In genomic region chr10:109928547-109929318, GRCm38 (mm10) we compare ENCODE assay signal across 14 mouse cellular contexts.
A peak's percentile ranks its signal among the peaks of the same experiment; 100 is the strongest.
DNase-seq lines count a peak whose midpoint lies in the region; ATAC-seq lines count a peak whose summit lies in the region.
"Had no signal": no experiment of that assay in that cellular context is flagged by ENCODE, and none has a peak within 500 bp of the region (broad histone marks: within the 10 kb centered on the region; RNA-seq: fewer than 3 reads in every experiment).

No protein-coding gene starts in this region.

- 34% methylated on average over 8 of the region's 8 CpGs for WGBS in midbrain, embryonic 11.5 days
- WGBS in midbrain, embryonic 16.5 days: 24% methylated on average over 8 of the region's 8 CpGs
- 52% methylated on average over 8 of the region's 8 CpGs for WGBS in forebrain, embryonic 12.5 days

- no peak overlapping the region for H3K4me2 ChIP-seq in midbrain, embryonic 11.5 days
- H3K4me2 ChIP-seq in midbrain, embryonic 16.5 days (ENCODE audit: low read length): no peak overlapping the region
- H3K4me2 ChIP-seq in forebrain, embryonic 12.5 days: no peak overlapping the region
- H3K4me2 ChIP-seq: limb, embryonic 12.5 days; neural tube, embryonic 12.5 days had no signal

- H3K9me3 ChIP-seq in midbrain, embryonic 11.5 days (ENCODE audit: control insufficient read depth, low read length): no peaks in the 10 kb centered on the region
- no peaks in the 10 kb centered on the region for H3K9me3 ChIP-seq in midbrain, embryonic 16.5 days (replicated peaks; ENCODE audit: control insufficient read depth, low read length, poor library complexity, severe bottlenecking)
- no peaks in the 10 kb centered on the region for H3K9me3 ChIP-seq in forebrain, embryonic 12.5 days
- H3K9me3 ChIP-seq: limb, embryonic 12.5 days; neural tube, embryonic 12.5 days had no signal

- H3K27me3 ChIP-seq in midbrain, embryonic 11.5 days (ENCODE audit: control insufficient read depth, insufficient read depth, low read length): no peaks in the 10 kb centered on the region
- no peaks in the 10 kb centered on the region for H3K27me3 ChIP-seq in midbrain, embryonic 16.5 days (ENCODE audit: control insufficient read depth, insufficient read depth, low read depth, low read length)
- H3K27me3 ChIP-seq in forebrain, embryonic 12.5 days: no peaks in the 10 kb centered on the region
- H3K27me3 ChIP-seq: limb, embryonic 12.5 days; neural tube, embryonic 12.5 days had no signal

- peaks cover 14% of the 10 kb centered on the region for H3K4me1 ChIP-seq in midbrain, embryonic 11.5 days (ENCODE audit: control insufficient read depth, insufficient read depth, low read length)
- peaks cover 4% of the 10 kb centered on the region for H3K4me1 ChIP-seq in midbrain, embryonic 16.5 days (ENCODE audit: control insufficient read depth, insufficient read depth, low read length)
- H3K4me1 ChIP-seq in forebrain, embryonic 12.5 days: peaks cover 11% of the 10 kb centered on the region; the same call in 1 of the 2 replicates
- H3K4me1 ChIP-seq: limb, embryonic 12.5 days had no signal

- ATAC-seq in midbrain, embryonic 11.5 days (ENCODE audit: low FRiP score): peak; percentile 78
- ATAC-seq in midbrain, embryonic 16.5 days: no peak
- ATAC-seq in forebrain, embryonic 12.5 days (ENCODE audit: low FRiP score): no peak
- ATAC-seq: forebrain, postnatal 0 days had no signal

- no peak overlapping the region; the same call in 1 of the 2 replicates for H3K27ac ChIP-seq in midbrain, embryonic 11.5 days (ENCODE audit: low read depth, low read length)
- H3K27ac ChIP-seq in midbrain, embryonic 16.5 days (ENCODE audit: low read length): no peak overlapping the region
- no peak overlapping the region for H3K27ac ChIP-seq in forebrain, embryonic 12.5 days
- H3K27ac ChIP-seq: limb, embryonic 12.5 days; liver, embryonic 14.5 days; neural tube, embryonic 12.5 days had no signal

- DNase-seq in gastrocnemius, postnatal 14 days: peak; percentile 7
- no peak for DNase-seq in gastrocnemius, postnatal 25 days
- no peak for DNase-seq in midbrain, embryonic 11.5 days (ENCODE audit: low spot score, missing footprints)
- peak; percentile 20 for DNase-seq in mesoderm, embryonic 11.5 days (ENCODE audit: low read depth, low spot score)
- no peak for DNase-seq in layer of hippocampus, postnatal 25 days (ENCODE audit: extremely low spot score in 1 of 2, low spot score in 1 of 2)
- DNase-seq: cerebellum, adult 8-10 months; forebrain, postnatal 0 days; lung, postnatal 10 days; thymus, adult 18-20 months had no signal

- H3K4me3 ChIP-seq in midbrain, embryonic 11.5 days (ENCODE audit: low read depth, low read length): no peak overlapping the region
- no peak overlapping the region for H3K4me3 ChIP-seq in midbrain, embryonic 16.5 days (ENCODE audit: low read depth, low read length)
- no peak overlapping the region for H3K4me3 ChIP-seq in forebrain, embryonic 12.5 days (replicated peaks)
- H3K4me3 ChIP-seq: limb, embryonic 12.5 days; neural tube, embryonic 12.5 days had no signal

- H3K36me3 ChIP-seq in midbrain, embryonic 11.5 days (ENCODE audit: control insufficient read depth, insufficient read depth, low read length): no peaks in the 10 kb centered on the region
- H3K36me3 ChIP-seq in midbrain, embryonic 16.5 days (ENCODE audit: control insufficient read depth, insufficient read depth, low read length): no peaks in the 10 kb centered on the region
- H3K36me3 ChIP-seq in forebrain, embryonic 12.5 days (replicated peaks): no peaks in the 10 kb centered on the region
- H3K36me3 ChIP-seq: limb, embryonic 12.5 days; neural tube, embryonic 12.5 days had no signal

- H3K9ac ChIP-seq in midbrain, embryonic 11.5 days (ENCODE audit: low read length): no peak overlapping the region
- H3K9ac ChIP-seq in midbrain, embryonic 16.5 days (ENCODE audit: low read depth, low read length): no peak overlapping the region
- H3K9ac ChIP-seq in forebrain, embryonic 12.5 days: no peak overlapping the region
- H3K9ac ChIP-seq: forebrain, postnatal 0 days; limb, embryonic 12.5 days; liver, embryonic 14.5 days; neural tube, embryonic 12.5 days had no signal

- intact Hi-C loops in gastrocnemius, postnatal 14 days (cut with DNase I; ENCODE audit: low total_unique reads): no loop called here

Comparison
In these comparisons a context has a peak if more than half of its experiments do, and no peak if none do; other contexts are left out.
1. DNase-seq: peak in gastrocnemius, postnatal 14 days (single experiment) and mesoderm, embryonic 11.5 days (single experiment); none in gastrocnemius, postnatal 25 days (single experiment), midbrain, embryonic 11.5 days (single experiment) and layer of hippocampus, postnatal 25 days (0 of 2).